Mouse (Mus musculus) left cerebral cortex, postnatal 10 days (tissue): Measurements from ENCODE around the gene Hnrnpl. TPM values are rescaled to one million over a fixed set of nuclear protein-coding genes. Genes with fewer than 3 reads are reported as not detected.

ENCODE experiments used
- DNase-seq, 2 experiments: peaks; one replicate each; pipeline ENCODE4 v3.0.0; 2021 to 2022; ENCODE audit warnings: low spot score in 2 of 2, mixed read lengths in 1 of 2; ENCODE audit errors: extremely low spot score in 1 of 2
- intact Hi-C: fragments of 180-260 bp; cut with DNase I; formaldehyde crosslinking; loops from one replicate; pipeline ENCODE4 v1.15.1; 2025
- total RNA-seq, 2 experiments: library from RNA; stranded (reverse); gene quantifications; 2 replicates each; pipeline ENCODE4 v1.2.3; 2021

The Hnrnpl gene
- total RNA-seq, 2 experiments from 2014 or later = 459 to 475 TPM

- intact Hi-C loops = loop anchor here (10.0 kb wide), 1 partner anchor 176 kb away; the partner anchor contains the start of gene Actn4
- DNase-seq = no peak
These were observed 19.8 kb upstream of the Hnrnpl start, which contains the start of gene Rinl for GRCm38 (mm10) chr7:28788307-28789195. Rinl (plus strand) TSS chr7:28788969.

- intact Hi-C loops = loop anchor here (10.0 kb wide), 1 partner anchor 176 kb away; the partner anchor contains the start of gene Actn4
- no peak for DNase-seq
These were observed 19.1 kb upstream of the Hnrnpl start for GRCm38 (mm10) chr7:28789235-28789634.

- intact Hi-C loops = no loop called here
- peak in 1 of 2 experiments; percentile 55 for DNase-seq
These were observed 18.1 kb upstream of the Hnrnpl start for GRCm38 (mm10) chr7:28790066-28790806.

GRCm38 (mm10) chr7:28791706-28792105 is 16.6 kb upstream of the Hnrnpl start:
- DNase-seq = no peak
- intact Hi-C loops = no loop called here

GRCm38 (mm10) chr7:28792391-28793185 is 15.8 kb upstream of the Hnrnpl start:
- intact Hi-C loops = no loop called here
- DNase-seq = no peak

GRCm38 (mm10) chr7:28793834-28794233 is 14.5 kb upstream of the Hnrnpl start:
- no peak for DNase-seq
- intact Hi-C loops = no loop called here

- intact Hi-C loops = no loop called here
These were observed 13.8 kb upstream of the Hnrnpl start for GRCm38 (mm10) chr7:28794496-28794895.

GRCm38 (mm10) chr7:28795832-28796231 is 12.5 kb upstream of the Hnrnpl start:
- intact Hi-C loops = loop anchor here (5.0 kb wide), 1 partner anchor 71 kb away; no protein-coding TSS in a partner anchor
- DNase-seq = no peak

More at GRCm38 (mm10) chr7:28794496-28794895, 13.8 kb upstream of the Hnrnpl start:
- no peak for DNase-seq

GRCm38 (mm10) chr7:28796562-28796975 is 11.8 kb upstream of the Hnrnpl start:
- intact Hi-C loops = loop anchor here (5.0 kb wide), 1 partner anchor 71 kb away; no protein-coding TSS in a partner anchor
- peak; percentile 58 to 89 for DNase-seq

- intact Hi-C loops = loop anchor here (5.0 kb wide), 1 partner anchor 67 kb away; no protein-coding TSS in a partner anchor
- DNase-seq = no peak
These were observed 8.3 kb upstream of the Hnrnpl start for GRCm38 (mm10) chr7:28799994-28800393.

GRCm38 (mm10) chr7:28801451-28801850 is 6.9 kb upstream of the Hnrnpl start:
- no peak for DNase-seq
- intact Hi-C loops = no loop called here

GRCm38 (mm10) chr7:28801901-28802670 is 6.3 kb upstream of the Hnrnpl start:
- no peak for DNase-seq
- intact Hi-C loops = no loop called here

GRCm38 (mm10) chr7:28802846-28803588 is 5.3 kb upstream of the Hnrnpl start:
- intact Hi-C loops = no loop called here
- no peak for DNase-seq

- no peak for DNase-seq
- intact Hi-C loops = no loop called here
These were observed 4.6 kb upstream of the Hnrnpl start for GRCm38 (mm10) chr7:28803756-28804155.

GRCm38 (mm10) chr7:28806869-28807268 is 1.5 kb upstream of the Hnrnpl start:
- no peak for DNase-seq
- intact Hi-C loops = no loop called here

- intact Hi-C loops = no loop called here
- no peak for DNase-seq
These were observed 610 bp upstream of the Hnrnpl start for GRCm38 (mm10) chr7:28807641-28808220.

- intact Hi-C loops = no loop called here
These were observed 634 bp downstream of the Hnrnpl start for GRCm38 (mm10) chr7:28808957-28809393.

More at GRCm38 (mm10) chr7:28808957-28809393, 634 bp downstream of the Hnrnpl start:
- DNase-seq = peak; percentile 94 to 98
